Mouse (Mus musculus) neural tube, embryonic 15.5 days (tissue): ENCODE data around the gene Smim14. TPM values are rescaled to one million over a fixed set of nuclear protein-coding genes. Genes with fewer than 3 reads are reported as not detected.
"Not testable (repeated sequence)": the region's sequence is repeated elsewhere in the genome, so short reads cannot be mapped to it uniquely, and the experiment has no call there.

Experiments used
- ATAC-seq: fragments of 200-750 bp; cut with Nextera tagmentation; 2 replicates; pipeline ENCODE4 v1.8.0; 2017; ENCODE audit warnings: mild to moderate bottlenecking, moderate TSS enrichment, moderate library complexity; ENCODE audit not compliant: low FRiP score
- H3K27ac ChIP-seq: fragments of 300-500 bp; sonication (generic); replicated peaks from 2 replicates; pipeline ENCODE4 v1.5.1; 2015; ENCODE audit warnings: mild to moderate bottlenecking, inconsistent platforms
- H3K27me3 ChIP-seq: fragments of 300-500 bp; sonication (generic); replicated peaks from 2 replicates; pipeline ENCODE4 v1.6.1; 2015; ENCODE audit warnings: inconsistent platforms
- H3K36me3 ChIP-seq: fragments of 300-500 bp; sonication (generic); 2 replicates; pipeline ENCODE4 v1.6.1; 2015; ENCODE audit warnings: inconsistent platforms
- H3K4me1 ChIP-seq: fragments of 300-500 bp; sonication (generic); 2 replicates; pipeline ENCODE4 v1.6.1; 2015; ENCODE audit warnings: inconsistent platforms
- H3K4me2 ChIP-seq: fragments of 300-500 bp; sonication (generic); 2 replicates; pipeline ENCODE4 v1.6.1; 2015; ENCODE audit warnings: inconsistent platforms, mild to moderate bottlenecking, moderate library complexity
- H3K4me3 ChIP-seq: fragments of 300-500 bp; sonication (generic); replicated peaks from 2 replicates; pipeline ENCODE4 v1.5.1; 2015; ENCODE audit warnings: mild to moderate bottlenecking, inconsistent platforms
- H3K9ac ChIP-seq: fragments of 300-500 bp; sonication (generic); replicated peaks from 2 replicates; pipeline ENCODE4 v1.6.1; 2015; ENCODE audit warnings: mild to moderate bottlenecking, inconsistent platforms
- H3K9me3 ChIP-seq: fragments of 300-500 bp; sonication (generic); replicated peaks from 2 replicates; pipeline ENCODE4 v1.6.1; 2016; ENCODE audit warnings: inconsistent platforms
- WGBS: fragments of 180-500 bp; shearing (Covaris S2); methylation state at CpG from one replicate; pipeline ENCODE4 v1.1.7; 2015; ENCODE audit warnings: mixed read lengths; 5-methylcytosine and 5-hydroxymethylcytosine counted together
- polyA plus RNA-seq: library from polyadenylated mRNA; unstranded; fragments of >200 nt; fragmentation: Nextera tagmentation; extraction: Ambion mirVana; gene quantifications from 2 replicates; pipeline ENCODE4 v1.2.1, GENCODE M21; 2015

Gene Smim14
- polyA plus RNA-seq, 1 experiment from 2014 or later: 197 TPM

DNA sequence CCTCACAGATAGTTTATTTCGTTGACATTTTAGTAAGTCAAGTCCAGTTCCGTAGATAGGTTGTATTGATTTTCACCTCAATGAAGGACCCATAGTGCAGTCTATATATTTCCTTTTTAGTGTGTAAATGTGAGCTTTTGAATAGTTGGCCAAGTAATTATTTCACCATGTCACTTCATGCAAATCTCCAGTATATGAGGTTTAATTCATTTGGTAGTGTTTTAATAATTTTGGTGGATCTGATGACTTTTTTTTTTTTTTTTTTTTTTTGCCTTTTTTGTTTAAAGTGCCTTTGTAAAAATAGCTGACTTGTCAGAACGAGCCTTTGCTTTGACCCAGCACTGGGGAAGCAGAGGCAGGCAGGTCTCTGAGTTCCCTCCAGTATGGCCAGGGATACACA, 2.8 kb upstream of the Smim14 start:
- H3K9me3 ChIP-seq: no peaks in the 10 kb centered on the region
- peaks cover 21% of the 10 kb centered on the region for H3K4me1 ChIP-seq
- H3K27me3 ChIP-seq: no peaks in the 10 kb centered on the region
- no peak for ATAC-seq
- H3K36me3 ChIP-seq: no peaks in the 10 kb centered on the region
- no peak overlapping the region for H3K9ac ChIP-seq
- H3K4me3 ChIP-seq: no peak overlapping the region
- 97% methylated on average over 3 of the region's 3 CpGs for WGBS
- H3K4me2 ChIP-seq: peak overlapping the region; percentile 52; the same call in 1 of the 2 replicates
- H3K27ac ChIP-seq: no peak overlapping the region

DNA sequence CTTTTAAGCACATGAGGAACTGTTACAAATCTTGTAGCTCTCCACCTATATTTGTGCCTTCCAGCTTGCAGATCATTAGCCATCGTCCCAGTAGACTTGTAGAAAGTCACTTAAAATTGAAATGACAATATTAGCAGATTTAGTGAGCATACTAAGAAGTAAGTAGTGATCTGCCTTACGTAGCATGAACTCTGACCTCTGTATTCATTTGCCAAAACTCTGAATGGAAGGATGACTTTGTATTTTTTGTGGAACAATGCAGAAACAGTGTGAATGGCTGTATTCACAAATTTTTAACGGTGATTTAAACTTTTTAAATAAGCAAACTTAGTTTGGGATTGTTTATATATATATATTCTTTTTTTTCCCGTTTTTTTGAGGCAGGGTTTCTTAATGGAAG, 1.8 kb upstream of the Smim14 start:
- Histone ChIP-seq H3K4me3 (peak overlapping the region; percentile 21), H3K4me2 (peak overlapping the region; percentile 52), H3K27me3 (no peaks in the 10 kb centered on the region), H3K36me3 (no peaks in the 10 kb centered on the region), H3K9ac (no peak overlapping the region), H3K4me1 (peaks cover 21% of the 10 kb centered on the region), H3K27ac (no peak overlapping the region), H3K9me3 (no peaks in the 10 kb centered on the region)
- ATAC-seq: no peak
- WGBS: 25% methylated on average over 4 of the region's 4 CpGs

DNA sequence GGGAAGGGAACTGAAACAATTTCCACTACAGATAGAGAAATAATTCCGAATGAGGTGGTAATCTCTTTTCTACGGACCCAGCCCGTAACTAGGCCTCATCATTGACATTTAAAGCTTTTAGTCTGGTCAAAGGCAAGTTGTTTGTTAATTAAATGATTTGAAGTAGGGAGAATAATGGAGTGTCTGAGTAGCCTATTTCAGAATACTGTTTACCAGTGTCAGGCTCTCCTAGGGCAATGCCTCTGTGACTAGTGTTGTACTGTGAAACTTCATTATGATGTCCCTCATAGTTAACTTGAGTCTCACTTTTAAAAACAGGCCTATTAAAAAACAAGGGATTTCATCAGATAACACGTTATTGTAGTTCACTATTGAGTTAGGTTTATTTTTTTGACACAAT, 1.1 kb upstream of the Smim14 start:
- Histone ChIP-seq H3K4me3 (peak overlapping the region; percentile 92), H3K9ac (peak overlapping the region; percentile 89), H3K4me2 (peak overlapping the region; percentile 65), H3K27ac (peak overlapping the region; percentile 98), H3K9me3 (no peaks in the 10 kb centered on the region), H3K4me1 (peaks cover 21% of the 10 kb centered on the region), H3K36me3 (no peaks in the 10 kb centered on the region), H3K27me3 (no peaks in the 10 kb centered on the region)
- ATAC-seq: no peak
- WGBS: 1% methylated on average over 4 of the region's 4 CpGs

DNA sequence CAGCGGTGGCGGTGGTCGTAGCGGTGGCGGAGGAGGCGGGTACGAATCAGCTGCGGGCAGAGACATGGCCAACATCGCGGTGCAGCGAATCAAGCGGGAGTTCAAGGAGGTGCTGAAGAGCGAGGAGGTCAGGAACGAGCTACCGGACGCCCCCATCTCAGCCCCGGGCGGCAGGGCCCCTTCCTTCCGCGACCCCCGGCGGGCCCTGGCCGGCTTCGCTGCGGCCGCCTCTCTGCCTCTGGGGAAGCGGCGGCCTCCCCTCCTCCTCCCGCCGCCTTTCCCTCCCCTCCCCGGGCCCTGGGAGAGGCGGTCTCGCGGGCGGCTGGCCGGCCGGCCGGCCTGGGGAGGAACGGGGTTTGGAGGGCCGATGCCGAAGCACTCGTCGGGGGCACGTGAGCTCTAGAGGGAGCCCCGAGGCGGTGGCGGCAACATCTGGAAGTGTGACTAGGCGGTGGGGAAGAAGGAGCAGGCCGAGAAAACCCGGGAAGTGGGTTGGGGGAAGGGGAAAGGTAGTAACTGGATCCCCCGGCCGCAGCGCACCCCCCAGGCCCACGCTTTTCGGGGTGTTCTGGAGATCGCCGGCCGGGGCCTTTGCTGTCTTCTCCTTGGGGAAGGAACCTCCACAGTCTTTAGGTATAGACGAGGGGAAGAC, 562 bp upstream of the Smim14 start:
- WGBS: under 1% methylated on average over 45 of the region's 59 CpGs
- ATAC-seq: peak; percentile 70
- H3K9me3 ChIP-seq: no peaks in the 10 kb centered on the region

DNA sequence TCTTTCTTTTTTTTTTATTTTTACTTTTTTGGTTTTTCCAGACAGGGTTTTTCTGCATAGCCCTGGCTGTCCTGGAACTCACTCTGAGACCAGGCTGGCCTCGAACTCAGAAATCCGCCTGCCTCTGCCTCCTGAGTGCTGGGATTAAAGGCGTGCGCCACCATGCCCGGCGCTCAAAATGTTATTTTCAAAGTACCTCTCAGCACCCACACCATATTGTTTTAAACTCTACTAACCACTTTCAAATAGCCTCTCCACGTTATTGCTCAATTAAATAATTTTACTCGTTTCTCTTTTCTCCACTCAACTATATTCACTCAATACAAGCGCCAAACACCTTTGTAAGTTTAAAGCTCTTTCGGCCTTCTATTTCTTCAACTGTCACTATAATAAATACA, 917 bp downstream of the Smim14 start:
- H3K9me3 ChIP-seq, H3K36me3 ChIP-seq, H3K27me3 ChIP-seq, ATAC-seq: not testable (repeated sequence)
- Histone ChIP-seq H3K4me1 (peaks cover 21% of the 10 kb centered on the region), H3K4me2 (peak overlapping the region; percentile 65), H3K9ac (peak overlapping the region; percentile 89; the same call in 1 of the 2 replicates), H3K27ac (peak overlapping the region; percentile 98), H3K4me3 (peak overlapping the region; percentile 92)
- WGBS: 82% methylated on average over 10 of the region's 10 CpGs

More for the DNA sequence above, 562 bp upstream of the Smim14 start:
- H3K4me1 ChIP-seq: peaks cover 21% of the 10 kb centered on the region
- peak overlapping the region; percentile 98 for H3K27ac ChIP-seq
- H3K27me3 ChIP-seq: no peaks in the 10 kb centered on the region
- H3K36me3 ChIP-seq: no peaks in the 10 kb centered on the region
- peak overlapping the region; percentile 65 for H3K4me2 ChIP-seq
- peak overlapping the region; percentile 92 for H3K4me3 ChIP-seq
- peak overlapping the region; percentile 89 for H3K9ac ChIP-seq

DNA sequence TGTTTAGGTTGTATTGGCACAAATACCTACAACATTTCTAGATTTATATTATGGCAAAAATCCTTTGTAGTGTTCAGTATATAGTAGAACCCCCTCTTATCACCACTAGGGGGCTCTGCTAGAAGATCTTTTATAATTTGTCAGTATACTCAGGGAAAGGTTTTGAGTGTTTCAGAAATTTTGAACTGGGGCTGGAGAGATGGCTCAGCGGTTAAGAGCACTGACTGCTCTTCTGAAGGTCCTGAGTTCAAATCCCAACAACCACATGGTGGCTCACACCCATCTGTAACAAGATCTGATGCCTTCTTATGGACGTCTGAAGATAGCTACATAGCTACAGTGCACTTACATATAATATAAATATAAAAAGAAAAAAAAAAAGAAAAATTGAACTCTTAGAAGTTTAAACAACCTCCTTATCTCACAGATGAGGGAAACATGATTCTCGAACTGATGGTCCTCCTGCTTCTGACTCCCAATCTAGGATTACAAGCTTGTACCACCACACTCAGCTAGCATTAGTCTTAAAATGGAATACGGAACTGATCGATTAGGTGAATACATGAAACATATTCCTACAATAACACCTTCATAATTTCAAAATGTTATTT, 1.4 kb downstream of the Smim14 start:
- H3K4me3 ChIP-seq: no peak overlapping the region
- 73% methylated on average over 5 of the region's 5 CpGs for WGBS
- H3K27ac ChIP-seq: no peak overlapping the region
- no peaks in the 10 kb centered on the region for H3K36me3 ChIP-seq
- no peaks in the 10 kb centered on the region for H3K27me3 ChIP-seq
- H3K4me1 ChIP-seq: peaks cover 21% of the 10 kb centered on the region
- H3K9ac ChIP-seq: no peak overlapping the region
- H3K4me2 ChIP-seq: no peak overlapping the region; the same call in 1 of the 2 replicates
- ATAC-seq: no peak
- H3K9me3 ChIP-seq: no peaks in the 10 kb centered on the region

DNA sequence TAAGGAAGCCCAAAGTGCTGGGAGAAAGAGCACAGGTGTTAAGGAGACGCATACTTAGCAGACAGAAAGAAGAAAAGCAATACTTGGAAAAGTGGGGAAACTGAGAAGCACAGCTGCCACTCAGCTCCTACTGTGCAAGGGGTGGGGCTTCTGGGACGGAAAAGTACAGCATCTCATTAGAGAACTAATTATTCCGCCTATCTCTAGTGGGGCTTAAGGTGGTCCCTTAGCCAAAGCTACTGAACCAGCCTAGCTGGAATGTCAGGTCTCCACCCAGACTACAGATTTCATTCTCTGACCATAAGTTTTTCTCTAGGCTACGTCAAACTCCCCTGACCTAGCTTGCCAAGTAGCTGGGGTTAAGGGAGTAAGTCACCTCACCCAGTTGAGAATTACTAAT, 2.5 kb downstream of the Smim14 start:
- Histone ChIP-seq H3K27ac (no peak overlapping the region), H3K4me2 (no peak overlapping the region), H3K9me3 (no peaks in the 10 kb centered on the region), H3K4me1 (peaks cover 17% of the 10 kb centered on the region), H3K9ac (no peak overlapping the region), H3K36me3 (no peaks in the 10 kb centered on the region), H3K27me3 (no peaks in the 10 kb centered on the region), H3K4me3 (no peak overlapping the region)
- no peak for ATAC-seq
- 79% methylated on average over 4 of the region's 4 CpGs for WGBS

DNA sequence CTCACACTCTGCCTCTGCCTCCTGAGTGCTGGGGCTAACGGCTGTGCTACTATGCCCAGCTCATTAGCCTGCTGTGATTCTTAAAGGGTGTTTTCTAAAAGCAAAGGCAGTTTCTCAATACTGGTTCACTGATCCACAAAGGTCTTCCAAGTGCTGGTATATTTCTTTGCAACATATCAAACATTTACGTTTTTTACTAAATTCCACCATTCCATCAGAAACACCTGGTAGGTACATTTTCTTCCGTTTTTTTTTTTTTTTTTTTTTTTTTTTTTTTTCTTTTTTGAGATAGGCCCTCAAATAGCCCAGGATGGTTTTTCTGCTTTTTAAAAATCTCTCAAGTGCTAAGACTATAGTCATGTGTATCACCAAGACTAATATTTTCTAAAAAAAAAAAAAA, 5.7 kb downstream of the Smim14 start:
- no peak for ATAC-seq
- WGBS: 72% methylated on average over 3 of the region's 3 CpGs
- no peak overlapping the region for H3K4me2 ChIP-seq
- no peaks in the 10 kb centered on the region for H3K27me3 ChIP-seq
- H3K4me3 ChIP-seq: no peak overlapping the region
- no peak overlapping the region for H3K9ac ChIP-seq
- peaks cover 4% of the 10 kb centered on the region for H3K4me1 ChIP-seq
- H3K27ac ChIP-seq: no peak overlapping the region
- H3K36me3 ChIP-seq: no peaks in the 10 kb centered on the region
- H3K9me3 ChIP-seq: no peaks in the 10 kb centered on the region

DNA sequence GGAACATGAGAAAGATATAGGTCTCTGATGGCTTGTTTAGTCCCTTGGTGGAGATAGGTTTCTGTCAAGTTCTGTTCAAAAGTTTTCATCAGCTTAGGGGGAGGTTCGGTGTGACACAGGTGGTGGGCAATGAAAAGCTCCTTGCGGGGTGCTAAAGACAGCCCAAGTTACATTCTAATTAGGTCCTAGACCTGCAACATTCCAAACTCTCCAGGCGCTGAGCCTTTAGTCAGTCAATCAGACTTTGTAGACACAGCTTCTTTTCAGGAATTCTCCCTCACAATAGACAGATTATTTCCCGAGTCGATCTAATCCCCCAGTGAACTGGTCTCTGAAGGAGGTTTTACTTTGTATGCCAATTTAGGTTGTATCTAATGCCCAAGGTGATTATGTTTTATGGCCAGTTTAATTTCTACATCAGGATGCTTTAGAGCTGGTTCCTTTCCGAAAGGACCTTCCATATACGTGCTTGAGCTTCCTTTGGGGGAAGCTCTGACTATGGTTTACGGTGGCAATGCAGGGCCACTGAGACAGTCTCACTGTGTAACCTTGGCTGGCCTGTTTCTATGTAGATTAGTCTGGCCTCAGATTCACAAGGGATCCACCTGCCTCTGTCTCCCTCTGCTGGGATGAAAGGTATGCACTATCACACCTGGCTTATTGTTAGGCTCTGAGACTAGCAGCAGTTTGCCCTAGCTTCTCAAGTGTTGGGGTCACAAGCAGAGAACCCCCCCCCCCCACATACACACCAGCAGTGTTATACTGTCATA, 11.1 kb downstream of the Smim14 start:
- 10% methylated on average over 8 of the region's 8 CpGs for WGBS
- Histone ChIP-seq H3K4me3 (no peak overlapping the region), H3K9ac (no peak overlapping the region), H3K36me3 (no peaks in the 10 kb centered on the region), H3K4me1 (no peaks in the 10 kb centered on the region), H3K4me2 (no peak overlapping the region), H3K27ac (no peak overlapping the region), H3K9me3 (no peaks in the 10 kb centered on the region), H3K27me3 (no peaks in the 10 kb centered on the region)
- no peak for ATAC-seq

DNA sequence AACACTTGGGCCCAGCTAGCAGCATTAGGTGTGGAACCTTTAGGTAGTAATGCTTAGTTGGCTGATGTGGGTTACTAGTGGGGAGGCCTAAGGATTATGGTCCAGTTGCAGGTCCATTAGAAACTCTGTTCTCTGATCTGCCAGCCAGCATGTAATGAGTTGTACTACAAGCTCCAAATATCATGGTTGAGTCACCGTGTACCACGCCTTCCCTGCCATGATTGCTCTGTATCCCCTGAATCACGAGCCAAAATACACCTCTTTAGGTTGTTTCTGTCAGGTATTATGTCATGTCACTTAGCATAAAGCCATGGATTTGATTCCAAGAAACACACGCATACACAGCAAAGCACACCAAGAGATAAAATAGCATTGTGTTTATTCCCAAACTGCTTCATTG, 12.2 kb downstream of the Smim14 start:
- no peak for ATAC-seq
- Histone ChIP-seq H3K4me1 (no peaks in the 10 kb centered on the region), H3K27me3 (no peaks in the 10 kb centered on the region), H3K4me3 (no peak overlapping the region), H3K27ac (no peak overlapping the region), H3K9me3 (no peaks in the 10 kb centered on the region), H3K4me2 (no peak overlapping the region), H3K9ac (no peak overlapping the region), H3K36me3 (no peaks in the 10 kb centered on the region)
- WGBS: 82% methylated on average over 4 of the region's 4 CpGs

DNA sequence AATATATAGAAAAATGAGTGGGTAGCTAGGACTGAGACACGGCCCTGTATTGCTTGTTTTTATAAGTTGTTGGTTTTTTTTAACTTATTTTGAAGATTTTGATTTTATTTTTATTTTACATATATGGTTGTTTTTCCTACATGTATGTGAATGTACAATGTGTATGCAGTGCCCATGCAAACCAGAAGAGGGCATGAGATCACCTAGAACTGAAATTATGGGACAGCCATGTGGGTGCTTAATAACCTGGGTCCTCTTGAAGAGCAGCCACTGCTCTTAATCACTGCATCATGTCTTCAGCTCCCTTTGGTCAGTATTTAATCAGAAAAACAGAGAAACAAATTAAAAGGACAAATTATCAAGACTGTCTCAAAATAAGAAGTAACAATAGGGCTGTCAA, 15.2 kb downstream of the Smim14 start:
- no peaks in the 10 kb centered on the region for H3K27me3 ChIP-seq
- H3K4me2 ChIP-seq: no peak overlapping the region
- H3K4me1 ChIP-seq: no peaks in the 10 kb centered on the region
- H3K9ac ChIP-seq: no peak overlapping the region
- no peak for ATAC-seq
- no peak overlapping the region for H3K27ac ChIP-seq
- H3K4me3 ChIP-seq: no peak overlapping the region
- WGBS: 89% methylated on average over 1 of the region's 1 CpGs
- no peaks in the 10 kb centered on the region for H3K36me3 ChIP-seq
- no peaks in the 10 kb centered on the region for H3K9me3 ChIP-seq
